Mouse (Mus musculus): ENCODE results near the gene Col4a3bp. TPM values are rescaled to one million over a fixed set of nuclear protein-coding genes. Genes with fewer than 3 reads are reported as not detected.

The Col4a3bp gene
- polyA plus RNA-seq, 1 experiment, result 5.4 TPM

DNA sequence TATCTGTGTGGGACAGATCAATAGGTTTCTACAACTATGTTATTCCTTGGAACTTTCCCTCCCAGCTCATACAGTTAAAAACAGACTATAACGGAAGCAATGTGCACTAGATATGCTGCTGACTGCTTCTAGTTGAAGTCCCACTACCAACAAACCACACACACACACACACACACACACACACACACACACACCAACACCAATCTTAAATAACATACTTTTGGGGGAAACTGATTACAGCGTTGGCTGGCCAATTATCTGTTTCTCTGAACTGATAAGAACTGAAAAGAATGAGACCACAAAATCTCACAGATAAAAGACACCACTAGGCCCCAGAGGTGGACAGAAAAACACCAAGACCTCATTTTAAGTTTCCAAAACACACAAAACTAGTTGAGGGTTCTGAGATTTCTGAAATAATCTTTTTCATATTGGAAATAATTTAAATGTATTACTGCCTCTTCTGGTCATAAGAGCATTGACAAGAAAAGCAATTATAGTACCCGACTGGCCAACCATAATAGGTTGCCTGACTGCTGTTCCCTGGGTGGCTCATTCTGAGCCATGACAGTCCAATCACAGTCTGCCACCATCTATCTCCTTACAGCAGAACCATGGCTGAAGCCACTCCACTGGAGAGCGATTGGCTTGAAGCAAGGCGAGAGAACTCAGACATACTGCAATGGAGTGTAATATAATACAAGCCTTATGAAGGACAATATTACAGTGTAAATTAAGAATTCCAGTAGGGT lies 5.4 kb upstream of the Col4a3bp start:
- 86% methylated on average over 5 of the region's 5 CpGs for WGBS
- no peak for DNase-seq (ENCODE audit: low read depth, low spot score)

DNA sequence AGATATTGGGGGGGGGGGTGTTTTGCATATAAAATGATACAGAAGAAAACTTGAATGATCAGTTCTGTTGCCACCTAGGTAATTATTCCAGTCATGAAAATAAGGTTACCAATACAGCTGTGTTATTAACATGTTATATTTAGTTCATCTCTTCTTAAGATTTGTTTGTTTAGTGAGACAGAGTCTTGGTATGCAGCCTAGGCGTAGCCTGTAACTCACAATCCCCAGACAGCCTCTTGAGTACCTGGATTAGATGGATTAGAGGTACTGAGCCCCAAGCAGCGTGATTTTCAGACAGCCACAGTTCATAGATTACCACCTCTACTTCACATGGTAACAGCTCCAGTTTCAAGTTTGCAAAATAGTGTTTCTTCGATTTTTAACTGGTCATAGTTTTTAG lies 4.3 kb upstream of the Col4a3bp start:
- 56% methylated on average over 3 of the region's 3 CpGs for WGBS
- DNase-seq (ENCODE audit: low read depth, low spot score), result no peak

DNA sequence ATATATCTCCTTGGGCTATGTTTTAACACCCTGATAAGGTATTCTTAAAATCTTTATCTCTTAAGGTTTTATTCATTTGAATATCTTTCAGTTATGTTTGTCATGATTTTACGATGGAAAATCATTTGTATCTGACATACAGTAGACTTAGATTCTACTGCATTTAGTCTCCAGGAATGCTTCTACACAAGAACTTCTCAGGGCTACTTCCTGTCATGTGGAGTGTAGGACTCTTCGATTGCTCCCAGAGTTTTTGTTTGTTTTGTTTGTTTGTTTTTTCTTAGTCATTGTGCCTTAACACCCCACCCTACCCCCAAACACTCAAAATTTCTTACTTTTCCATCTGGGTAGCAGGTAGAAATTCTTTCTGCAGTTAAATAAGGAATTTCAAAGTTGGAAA lies 1.0 kb upstream of the Col4a3bp start:
- no peak for DNase-seq (ENCODE audit: low read depth, low spot score)
- 21% methylated on average over 2 of the region's 2 CpGs for WGBS

DNA sequence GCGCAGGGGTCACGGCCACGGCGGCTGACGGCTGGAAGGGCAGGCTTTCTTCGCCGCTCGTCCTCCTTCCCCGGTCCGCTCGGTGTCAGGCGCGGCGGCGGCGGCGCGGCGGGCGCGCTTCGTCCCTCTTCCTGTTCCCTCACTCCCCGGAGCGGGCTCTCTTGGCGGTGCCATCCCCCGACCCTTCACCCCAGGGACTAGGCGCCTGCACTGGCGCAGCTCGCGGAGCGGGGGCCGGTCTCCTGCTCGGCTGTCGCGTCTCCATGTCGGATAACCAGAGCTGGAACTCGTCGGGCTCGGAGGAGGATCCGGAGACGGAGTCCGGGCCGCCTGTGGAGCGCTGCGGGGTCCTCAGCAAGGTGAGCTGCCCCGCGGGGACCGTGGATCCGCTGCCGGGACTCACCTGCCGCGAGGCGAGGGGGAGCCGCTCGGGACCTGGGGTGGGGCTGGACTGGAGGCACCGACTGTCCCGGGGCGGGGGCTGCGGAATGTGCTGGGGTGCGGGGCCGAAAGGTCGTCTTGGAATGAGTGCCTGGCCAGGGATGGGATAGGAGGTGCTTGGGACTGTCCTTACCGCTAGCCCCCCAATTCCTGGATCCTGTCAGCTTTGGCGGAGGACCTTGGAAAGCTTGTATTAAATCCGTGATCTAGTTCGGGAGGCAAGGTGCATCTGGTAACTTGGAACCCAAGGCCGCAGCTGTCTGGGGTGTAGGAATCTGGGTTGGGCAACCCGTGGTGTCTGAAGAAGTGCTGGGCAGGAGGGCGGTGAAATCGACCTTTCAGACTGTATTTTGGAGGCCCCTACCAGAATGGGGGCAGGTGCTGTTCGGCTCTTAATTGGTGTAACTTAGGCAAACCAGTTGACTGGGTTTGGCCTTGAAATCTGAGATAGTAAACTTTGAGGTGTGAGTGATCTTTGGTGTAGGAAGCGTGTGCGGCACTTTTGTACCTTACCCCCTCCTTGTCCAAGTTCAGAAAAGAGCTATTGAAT lies 778 bp downstream of the Col4a3bp start:
- peak; percentile 37 for DNase-seq (ENCODE audit: low read depth, low spot score)
- WGBS, result under 1% methylated on average over 64 of the region's 73 CpGs

DNA sequence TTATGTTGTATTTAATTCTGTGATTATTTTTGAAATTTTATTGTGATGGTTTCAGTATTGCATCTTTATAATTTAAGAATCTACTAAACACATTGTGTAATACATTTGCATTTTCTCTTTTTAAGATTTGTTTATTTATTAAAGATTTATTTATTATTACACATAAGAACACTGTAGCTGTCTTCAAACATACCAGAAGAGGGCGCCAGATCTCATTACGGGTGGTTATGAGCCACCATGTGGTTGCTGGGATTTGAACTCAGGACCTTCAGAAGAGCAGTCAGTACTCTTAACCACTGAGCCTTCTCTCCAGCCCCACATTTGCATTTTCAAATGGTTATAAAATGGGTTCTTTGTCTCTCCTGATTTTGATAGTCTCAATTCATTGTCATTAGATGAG lies 2.1 kb downstream of the Col4a3bp start:
- 59% methylated on average over 2 of the region's 2 CpGs for WGBS
- no peak for DNase-seq (ENCODE audit: low read depth, low spot score)

DNA sequence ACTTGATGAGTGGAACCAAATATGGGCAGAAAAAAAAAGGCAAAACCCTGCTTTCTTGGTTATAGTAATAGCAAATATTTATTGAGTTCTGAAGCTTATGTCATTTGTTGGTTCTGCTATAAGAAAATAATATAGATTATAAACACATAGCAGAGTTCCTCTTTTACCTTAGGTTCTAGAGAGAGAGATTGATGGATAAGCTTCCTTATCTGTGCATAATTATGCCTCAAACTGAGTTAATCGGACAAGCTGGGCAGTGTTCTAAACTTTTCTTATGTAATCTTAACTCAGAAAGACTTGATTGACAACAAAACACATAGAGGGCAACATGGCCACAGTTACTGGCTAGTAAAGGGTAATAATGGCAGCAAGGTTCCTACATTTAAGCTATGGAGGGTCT lies 4.8 kb downstream of the Col4a3bp start:
- 70% methylated on average over 1 of the region's 1 CpGs for WGBS
- DNase-seq (ENCODE audit: low read depth, low spot score), result no peak

DNA sequence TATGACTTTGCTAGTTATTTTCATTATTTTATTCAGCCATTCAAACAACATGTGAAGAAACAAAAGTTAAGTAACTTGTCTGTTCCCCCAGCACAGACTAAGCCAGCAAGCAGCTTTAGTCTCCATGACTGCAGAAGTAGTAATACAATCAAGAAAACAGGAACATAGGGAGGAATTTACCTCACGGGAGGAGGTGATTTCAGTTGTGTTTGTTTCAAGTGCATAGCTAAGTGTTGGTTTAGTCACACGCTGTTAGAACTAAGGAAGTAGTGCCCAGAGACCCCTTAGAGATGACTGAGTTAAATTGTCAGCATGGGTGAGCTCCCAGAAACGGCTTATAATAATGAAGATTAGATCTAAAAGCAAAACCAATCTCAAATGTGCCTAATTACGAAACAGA lies 5.5 kb downstream of the Col4a3bp start:
- no peak for DNase-seq (ENCODE audit: low read depth, low spot score)
- WGBS, result 57% methylated on average over 4 of the region's 4 CpGs

DNA sequence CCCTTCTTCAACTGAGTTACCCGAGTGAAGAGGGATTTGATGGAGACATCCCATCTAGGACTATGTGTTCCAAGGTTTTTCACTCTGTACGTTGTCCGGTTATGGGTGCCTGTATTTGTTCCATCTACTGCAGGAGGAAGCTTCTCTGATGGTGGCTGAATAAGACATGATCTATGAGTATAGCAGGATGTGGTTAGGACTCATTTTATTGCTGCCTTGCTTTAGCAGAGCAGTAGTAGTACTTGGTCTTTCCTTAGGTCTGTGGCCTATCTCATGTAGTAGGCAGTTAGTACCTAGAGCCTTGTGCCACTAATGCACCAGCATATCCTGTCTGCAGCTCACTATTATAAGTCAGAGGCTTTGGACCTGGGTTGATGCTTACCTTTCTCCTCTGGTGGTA lies 12.7 kb downstream of the Col4a3bp start:
- WGBS, result 94% methylated on average over 3 of the region's 3 CpGs
- DNase-seq (ENCODE audit: low read depth, low spot score), result no peak

DNA sequence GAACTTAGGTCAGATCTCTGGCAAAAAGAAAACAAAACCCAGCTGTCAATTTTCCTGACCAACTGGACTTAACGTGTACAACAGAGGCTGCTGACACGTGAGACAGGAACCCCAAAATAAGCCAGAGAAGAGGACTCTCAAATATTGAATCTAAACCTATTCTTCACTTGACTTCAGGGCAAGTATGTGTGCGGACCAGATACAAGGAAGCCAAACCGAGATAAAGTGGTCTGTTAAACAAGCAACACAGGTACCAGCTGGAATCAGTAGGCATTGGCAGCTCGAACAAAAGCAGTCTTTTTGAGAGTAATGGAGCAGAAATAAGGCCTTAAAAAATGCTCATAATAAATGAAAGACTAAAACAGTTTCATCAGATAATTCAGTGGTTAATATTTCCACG lies 25.6 kb downstream of the Col4a3bp start:
- whole genome bisulfite sequencing, result 77% methylated on average over 6 of the region's 6 CpGs
- DNase-seq (ENCODE audit: low read depth, low spot score), result no peak

DNA sequence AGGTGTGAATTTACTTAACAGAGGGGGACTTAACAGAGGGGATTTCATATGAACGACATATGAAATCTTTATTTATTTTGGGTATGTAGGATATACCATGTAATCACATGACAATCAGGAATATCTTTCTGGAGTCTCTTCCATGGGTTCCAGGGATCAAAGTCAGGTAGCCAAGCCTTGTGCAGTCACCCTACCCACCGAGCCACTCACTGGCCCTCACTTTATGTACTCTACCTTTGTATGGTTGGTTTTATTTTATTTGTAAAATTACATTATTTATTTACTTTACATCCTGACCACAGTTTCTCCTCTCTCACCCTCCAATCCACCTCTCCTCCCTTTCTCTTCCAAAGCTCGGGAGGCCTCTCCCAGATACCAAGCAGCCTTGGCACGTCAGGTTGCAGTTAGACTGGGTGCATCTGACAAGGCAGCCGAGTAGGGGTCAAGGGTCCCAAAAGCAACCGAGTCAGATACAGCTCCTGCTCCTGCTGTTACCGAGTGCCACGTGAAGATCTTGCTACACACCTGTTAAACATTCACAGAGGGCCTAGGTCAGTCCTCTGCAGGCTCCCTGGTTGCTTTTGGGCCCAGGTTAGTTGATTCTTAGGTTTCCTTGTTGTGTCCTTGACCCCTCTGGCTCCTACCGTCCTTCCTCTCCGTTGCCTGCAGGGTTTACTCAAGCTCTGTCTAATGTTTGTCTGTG lies 28.0 kb downstream of the Col4a3bp start:
- 17% methylated on average over 10 of the region's 10 CpGs for WGBS
- DNase-seq (ENCODE audit: low read depth, low spot score), result no peak

DNA sequence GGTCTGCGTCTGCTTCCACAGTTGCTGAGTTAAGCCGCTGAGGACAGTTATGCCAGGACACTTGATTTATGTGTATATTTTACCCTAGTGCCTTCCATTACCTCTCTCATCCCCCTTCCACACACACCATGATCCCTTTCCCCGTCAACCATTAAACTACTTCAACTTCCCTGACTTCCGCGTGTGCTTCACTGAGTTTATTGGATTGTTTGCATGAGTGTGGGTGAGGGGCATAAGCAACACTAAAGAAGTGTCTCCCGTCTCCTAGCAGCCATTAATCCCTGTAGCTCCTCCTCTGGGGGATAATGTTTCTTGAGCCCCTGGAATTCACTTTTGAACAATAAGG lies 28.6 kb downstream of the Col4a3bp start:
- WGBS, result 25% methylated on average over 6 of the region's 6 CpGs
- no peak for DNase-seq (ENCODE audit: low read depth, low spot score)

DNA sequence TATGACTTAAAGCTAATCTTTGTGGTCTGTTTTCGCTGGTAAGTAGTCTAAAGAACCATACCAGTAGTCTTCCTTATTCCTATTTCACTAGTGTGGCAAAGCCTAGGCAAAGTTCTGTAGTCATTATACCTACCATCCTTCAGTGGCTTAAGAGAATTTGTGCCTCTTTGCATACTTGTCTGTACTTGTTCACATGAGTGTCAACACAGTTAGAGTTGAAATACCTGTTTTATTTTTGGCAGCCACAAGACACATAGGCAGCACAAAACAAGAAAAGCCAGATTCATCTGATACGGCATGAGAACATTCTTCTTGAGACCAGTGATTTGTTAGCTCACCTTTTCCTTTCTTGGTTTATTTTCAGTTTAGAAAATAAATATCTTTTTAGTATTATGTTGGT lies 31.8 kb downstream of the Col4a3bp start:
- no peak for DNase-seq (ENCODE audit: low read depth, low spot score)
- 71% methylated on average over 2 of the region's 2 CpGs for WGBS

DNA sequence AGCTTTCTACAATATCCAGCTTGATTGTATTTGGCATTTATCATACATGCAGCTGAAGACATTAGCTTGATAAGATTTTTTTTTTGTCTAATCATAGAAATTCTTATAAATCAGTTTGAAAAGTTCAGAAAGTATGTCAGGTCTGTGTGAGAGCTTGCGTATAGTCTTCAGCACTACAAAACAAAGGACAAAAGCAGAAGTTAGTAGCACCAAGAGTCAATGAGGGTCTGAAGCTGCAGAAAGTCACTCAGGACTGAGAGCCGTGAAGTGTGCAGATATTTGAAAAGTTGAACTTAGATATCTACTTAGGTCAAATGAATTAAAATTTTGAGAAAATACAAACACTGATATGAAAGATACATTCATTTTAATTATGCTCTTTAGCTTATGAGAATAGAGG lies 36.7 kb downstream of the Col4a3bp start:
- WGBS, result 82% methylated on average over 2 of the region's 2 CpGs
- no peak for DNase-seq (ENCODE audit: low read depth, low spot score)

DNA sequence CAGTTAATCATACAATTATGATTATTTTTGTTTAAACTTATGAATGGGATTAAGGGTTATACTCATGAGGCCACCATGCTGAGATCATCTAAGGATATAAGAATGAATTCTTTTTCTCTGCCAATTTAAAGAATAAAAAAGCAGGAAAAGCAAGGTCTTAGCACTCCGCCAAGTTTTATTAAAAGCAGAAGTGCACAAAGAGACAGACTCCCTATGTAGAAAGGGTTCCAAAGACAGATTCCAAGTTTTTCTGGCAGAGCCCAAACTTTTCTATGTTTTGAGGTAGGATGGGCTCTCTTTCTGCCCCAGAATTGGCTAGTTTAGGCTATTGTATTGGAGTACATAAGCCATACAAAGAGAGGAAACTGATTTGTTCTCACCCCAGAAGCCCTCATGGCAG lies 37.6 kb downstream of the Col4a3bp start:
- DNase-seq (ENCODE audit: low read depth, low spot score), result no peak
- WGBS, result 85% methylated on average over 1 of the region's 1 CpGs

DNA sequence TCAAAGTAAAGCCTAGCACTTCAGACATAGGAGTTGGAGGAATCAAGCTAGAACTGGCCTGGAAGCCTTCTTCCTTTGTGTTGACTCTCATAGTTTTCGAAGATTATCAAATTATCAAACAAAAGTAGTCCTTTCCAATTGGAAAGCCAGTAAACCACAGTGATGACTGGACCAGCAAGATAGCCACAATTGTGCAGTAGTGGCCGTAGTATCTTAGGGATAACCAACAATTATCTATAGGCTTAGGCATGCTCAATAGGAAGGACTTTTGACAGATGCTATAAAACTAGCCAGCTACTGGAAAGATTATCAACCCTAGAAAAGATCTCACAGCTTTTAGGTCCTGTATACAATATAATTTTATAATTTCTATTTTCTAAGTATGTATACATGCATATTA lies 41.8 kb downstream of the Col4a3bp start:
- no peak for DNase-seq (ENCODE audit: low read depth, low spot score)
- WGBS, result 94% methylated on average over 2 of the region's 2 CpGs

DNA sequence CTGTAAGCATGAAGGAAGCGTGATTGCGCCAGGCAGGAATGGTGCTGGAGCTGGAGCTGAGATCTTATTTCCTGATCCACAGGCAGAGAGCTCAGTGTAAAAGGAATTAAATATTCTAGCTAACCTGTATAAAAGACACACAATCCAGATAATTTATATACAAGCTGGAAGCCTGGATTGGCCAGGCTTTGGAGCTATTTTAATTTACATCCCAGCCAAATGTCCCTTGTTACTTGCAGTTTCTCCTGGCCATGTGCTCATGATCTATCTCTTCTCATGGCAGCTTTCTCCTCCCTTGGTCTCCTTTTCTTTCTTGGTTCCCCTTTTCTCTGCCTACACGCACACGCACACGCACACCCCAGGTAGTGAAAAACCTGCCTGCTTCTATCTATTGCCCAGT lies 44.1 kb downstream of the Col4a3bp start:
- WGBS, result 95% methylated on average over 5 of the region's 5 CpGs
- DNase-seq (ENCODE audit: low read depth, low spot score), result no peak

DNA sequence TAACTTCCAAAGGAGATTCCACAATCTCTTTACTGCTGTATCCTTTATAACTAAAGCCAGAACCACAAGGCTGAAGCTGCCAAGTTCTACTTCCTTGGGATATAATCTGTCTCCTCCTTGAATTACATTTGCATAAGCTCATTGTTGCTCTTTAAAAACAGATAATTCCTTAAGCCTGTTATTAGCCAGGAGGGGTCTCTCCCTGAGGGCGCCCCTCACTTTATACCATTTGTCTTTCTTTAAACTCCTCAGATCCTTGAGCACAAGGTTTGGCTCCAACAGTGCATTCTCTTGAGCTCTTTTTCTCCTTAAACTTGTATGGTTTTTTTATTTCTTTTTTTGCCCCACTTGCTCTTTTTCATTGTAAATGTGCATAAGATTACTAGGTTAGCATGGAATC lies 46.2 kb downstream of the Col4a3bp start:
- no peak for DNase-seq (ENCODE audit: low read depth, low spot score)
- 92% methylated on average over 1 of the region's 1 CpGs for WGBS

DNA sequence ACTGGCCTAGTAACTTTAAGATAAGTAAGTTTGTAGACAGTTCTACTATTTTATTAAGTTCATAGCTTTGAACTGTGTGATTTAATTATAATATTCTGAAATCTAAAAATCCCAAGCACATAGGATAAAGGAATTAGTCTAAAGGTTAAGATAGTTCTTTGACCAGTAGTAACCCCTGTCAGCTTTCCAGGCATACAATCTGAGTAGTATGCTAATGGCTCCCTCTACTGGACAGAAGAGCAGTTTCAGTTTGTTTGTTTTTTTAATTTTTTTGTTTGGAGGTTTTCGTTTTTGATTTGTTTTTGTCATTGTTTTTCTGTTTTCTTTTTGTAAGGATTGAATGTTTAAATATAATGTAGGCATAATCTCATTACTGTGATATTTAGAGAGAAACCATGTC lies 51.2 kb downstream of the Col4a3bp start:
- DNase-seq (ENCODE audit: low read depth, low spot score), result peak; percentile 28

DNA sequence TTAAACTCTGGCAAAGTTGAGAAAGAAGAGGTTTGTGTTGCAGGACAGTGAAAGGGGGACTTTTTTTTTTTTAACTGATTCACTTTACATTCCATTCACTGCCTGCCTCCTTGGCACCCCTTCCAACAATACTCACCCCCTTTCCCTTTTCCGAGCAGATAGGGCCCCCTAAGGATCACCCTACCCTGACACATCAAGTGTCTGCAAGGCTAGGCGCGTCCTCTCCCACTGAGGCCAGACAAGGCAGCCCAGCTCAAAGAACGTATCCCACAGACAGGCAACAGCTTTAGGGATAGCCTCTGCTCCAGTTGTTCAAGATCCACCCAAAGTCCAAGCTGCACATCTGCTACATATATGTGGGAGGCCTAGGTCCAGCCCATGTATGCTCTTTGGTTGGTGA lies 51.7 kb downstream of the Col4a3bp start:
- 87% methylated on average over 4 of the region's 4 CpGs for WGBS
- no peak for DNase-seq (ENCODE audit: low read depth, low spot score)

More for the DNA sequence above, 51.2 kb downstream of the Col4a3bp start:
- 2% methylated on average over 1 of the region's 1 CpGs for WGBS

DNA sequence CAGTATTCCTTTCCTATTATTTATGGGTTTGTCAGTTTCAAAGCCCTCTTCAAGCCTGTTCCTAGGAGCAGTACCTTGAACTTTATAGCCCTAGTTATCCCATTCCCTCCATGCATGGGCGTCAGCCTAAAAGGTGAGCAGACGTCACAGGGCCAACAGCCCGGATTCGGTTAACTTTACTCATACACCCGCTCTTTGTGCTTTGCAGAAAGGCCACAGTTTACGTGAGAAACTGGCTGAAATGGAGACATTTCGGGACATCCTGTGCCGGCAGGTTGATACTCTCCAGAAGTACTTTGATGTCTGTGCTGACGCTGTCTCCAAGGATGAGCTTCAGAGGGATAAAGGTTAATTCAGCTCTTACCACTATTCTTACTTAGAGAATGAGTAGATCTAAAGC lies 56.8 kb downstream of the Col4a3bp start:
- WGBS, result 91% methylated on average over 9 of the region's 9 CpGs
- no peak for DNase-seq (ENCODE audit: low read depth, low spot score)

Data from large intestine, adult 2 months (tissue).